Mouse (Mus musculus): ENCODE data around the gene Sgcd.

Gene Sgcd

DNA sequence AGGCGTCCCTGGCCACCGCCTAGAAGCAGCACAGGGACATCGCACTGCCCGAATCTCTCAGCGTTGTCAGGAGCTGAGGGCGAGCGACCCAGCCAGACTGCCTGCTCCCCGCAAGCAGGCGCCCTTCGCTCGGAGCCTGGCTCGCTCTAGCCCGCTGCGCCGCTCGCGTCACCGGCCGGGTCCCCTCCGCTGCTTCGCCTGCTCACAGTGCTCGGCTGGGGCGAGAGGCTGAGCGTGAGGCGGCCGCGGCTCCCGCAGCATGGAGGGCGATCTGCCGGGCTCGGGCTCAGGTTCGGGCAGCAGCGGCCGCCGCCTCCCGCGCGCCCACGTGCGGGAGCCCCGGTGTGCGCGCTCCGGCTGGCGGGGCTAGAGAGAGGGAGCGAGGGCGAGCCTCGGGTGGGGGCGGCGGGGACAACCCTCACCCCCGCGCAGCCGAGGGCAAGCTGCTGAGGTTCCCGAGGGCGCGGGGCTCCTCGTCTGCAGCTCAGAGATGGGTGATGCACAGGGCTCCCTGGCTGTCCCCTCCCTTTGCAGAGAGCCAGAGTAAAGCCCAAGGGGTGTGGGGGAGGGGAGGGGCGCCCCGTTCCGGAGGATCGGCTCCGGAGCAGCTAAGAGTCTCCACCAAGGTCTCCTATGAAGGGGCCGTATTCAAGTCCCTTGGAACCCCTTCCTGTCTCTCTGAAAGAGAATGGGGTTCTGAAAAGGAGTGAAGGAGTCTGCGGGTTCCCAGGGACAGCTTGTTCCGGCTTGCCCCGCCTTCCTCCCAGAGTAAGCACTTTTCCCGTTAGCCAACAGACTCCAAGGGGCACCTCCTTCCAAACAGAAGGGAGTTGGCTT lies at the start of gene Sgcd:
Gene Sgcd (minus strand): TSS at position 273 of the 837 bp plus-strand sequence.
- peak; percentile 8 for DNase-seq (ENCODE audit: low spot score)

- DNase-seq (ENCODE audit: low spot score), result no peak
Observed at GRCm38 (mm10) chr11:48038051-48038450, 49.3 kb upstream of the Sgcd start.

DNA sequence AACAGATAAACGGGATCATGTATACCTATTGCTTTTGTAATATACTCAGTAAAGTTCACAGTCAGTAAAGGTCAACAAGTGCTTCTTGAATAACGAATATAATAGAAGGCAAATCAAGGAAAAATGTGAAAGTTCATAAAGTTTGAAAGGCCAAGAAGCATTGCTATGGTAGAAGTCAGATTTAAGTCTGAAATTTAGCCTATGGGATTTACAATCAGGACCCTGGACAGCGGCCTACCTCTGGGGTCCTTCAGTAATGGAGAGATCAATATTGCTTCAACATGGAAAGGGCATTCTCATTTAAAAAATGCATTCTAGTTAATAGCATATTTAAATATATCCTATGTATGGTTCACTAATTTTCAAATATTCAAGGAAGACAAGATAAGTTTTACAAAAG lies 24.1 kb upstream of the Sgcd start:
- DNase-seq (ENCODE audit: low spot score), result no peak

DNA sequence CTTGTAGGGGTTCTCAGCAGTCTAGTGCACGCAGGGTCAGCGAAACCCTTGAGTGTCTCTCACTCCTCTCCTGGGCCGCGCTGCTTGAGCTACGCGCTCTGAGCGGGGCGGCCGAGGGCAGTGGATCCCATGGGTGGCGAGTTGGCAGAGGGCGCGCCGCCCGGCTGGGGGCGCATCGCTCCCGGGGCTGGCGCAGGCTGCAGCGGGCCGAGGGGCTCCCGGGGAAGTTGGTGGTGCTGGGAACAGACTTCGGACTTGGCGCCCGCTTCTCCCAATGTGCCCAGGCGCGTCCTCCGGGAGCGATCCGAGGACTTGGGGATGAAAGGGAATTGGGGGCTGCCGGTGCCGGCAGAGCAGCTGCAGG lies 454 bp downstream of the Sgcd start:
- no peak for DNase-seq (ENCODE audit: low spot score)

DNA sequence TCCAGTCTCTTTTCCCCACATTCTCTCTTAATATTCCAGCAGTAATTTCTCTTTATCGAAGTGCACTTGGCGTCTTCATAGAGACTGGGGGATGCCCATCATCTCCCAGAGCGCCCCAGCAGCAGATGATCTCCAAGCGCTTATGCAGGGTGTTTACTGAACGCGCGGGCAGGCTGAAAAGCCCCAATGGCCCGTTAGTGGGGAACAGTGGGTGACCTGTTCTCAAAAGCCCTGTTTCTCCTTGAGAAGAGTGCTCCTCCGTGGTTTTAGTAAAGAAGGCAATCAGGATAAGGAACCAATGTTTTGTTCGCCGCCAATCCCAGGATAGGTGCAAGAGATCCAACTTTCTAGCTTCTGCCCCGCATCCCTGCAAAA lies 889 bp downstream of the Sgcd start:
- no peak for DNase-seq (ENCODE audit: low spot score)

DNA sequence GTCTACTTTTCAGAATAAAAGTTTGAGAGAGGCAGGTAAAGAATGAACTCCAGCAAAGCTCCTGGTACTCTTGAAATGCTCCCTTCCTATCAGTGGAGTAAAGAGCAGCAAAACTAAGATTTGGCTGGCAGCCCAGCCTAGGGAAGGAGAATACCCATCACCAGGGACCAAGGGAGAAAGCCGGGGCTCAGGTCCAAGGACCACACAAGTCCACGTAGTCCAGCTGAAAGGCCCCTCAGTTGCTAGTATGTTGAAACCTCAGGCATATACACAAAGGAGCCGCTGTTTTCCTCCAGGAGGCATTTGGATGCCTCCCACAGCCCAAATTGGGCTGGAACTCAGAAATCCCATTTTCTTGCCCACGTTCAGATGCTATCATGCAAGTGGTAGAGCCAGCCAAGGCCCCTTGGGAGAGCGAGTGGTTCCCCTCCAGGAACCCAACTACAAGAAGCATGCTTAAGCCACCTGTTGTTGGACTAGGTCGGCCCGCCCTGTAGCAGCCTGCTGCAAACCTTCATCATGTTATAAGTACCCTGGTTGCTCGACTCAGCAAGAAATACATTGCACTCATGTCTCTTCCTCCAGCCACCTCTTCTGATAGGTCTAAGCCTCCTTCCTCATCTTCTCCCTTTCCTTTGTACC lies 1.4 kb downstream of the Sgcd start:
- no peak for DNase-seq (ENCODE audit: low spot score)

DNA sequence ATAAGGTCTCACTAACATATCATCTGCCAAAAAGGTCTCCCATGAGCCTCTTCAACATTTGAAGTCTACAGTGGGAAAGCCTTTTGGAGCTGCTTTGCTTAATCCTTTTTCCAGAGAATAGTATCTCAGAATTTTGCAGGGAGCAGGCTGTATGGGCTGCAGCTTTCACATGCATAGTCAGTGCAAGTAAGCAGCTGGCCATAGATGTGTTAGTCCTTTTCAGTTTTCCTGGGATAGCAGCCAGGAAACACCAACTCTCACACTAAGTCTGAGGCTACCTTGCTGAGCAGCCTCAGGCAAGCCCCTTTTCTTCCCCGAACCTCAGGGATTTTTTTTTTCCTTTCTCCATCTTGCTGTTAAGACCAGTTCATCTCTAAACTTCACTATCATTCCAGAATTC lies 6.6 kb downstream of the Sgcd start:
- no peak for DNase-seq (ENCODE audit: low spot score)

DNA sequence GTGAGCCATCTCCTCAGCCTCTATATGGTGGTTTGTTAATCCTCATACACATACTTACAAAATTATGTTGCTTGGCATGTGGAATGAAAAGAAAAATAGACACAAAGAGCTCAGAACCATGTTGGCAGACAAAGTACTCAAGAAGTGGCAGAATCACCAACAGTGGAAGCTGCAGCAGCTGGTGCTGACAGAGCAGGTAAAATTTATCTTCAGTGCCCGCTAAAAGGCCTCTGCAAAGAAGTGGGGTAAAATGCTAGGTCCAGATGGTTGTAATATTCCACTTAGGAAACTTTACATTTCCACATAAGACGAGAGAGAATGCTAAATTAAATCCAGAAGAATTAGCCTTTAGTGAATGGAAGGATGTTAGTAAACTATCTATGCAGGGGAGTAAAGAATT lies 7.7 kb downstream of the Sgcd start:
- DNase-seq (ENCODE audit: low spot score), result no peak

GRCm38 (mm10) chr11:47953291-47953690 lies 35.5 kb downstream of the Sgcd start:
- DNase-seq (ENCODE audit: low spot score), result no peak

DNA sequence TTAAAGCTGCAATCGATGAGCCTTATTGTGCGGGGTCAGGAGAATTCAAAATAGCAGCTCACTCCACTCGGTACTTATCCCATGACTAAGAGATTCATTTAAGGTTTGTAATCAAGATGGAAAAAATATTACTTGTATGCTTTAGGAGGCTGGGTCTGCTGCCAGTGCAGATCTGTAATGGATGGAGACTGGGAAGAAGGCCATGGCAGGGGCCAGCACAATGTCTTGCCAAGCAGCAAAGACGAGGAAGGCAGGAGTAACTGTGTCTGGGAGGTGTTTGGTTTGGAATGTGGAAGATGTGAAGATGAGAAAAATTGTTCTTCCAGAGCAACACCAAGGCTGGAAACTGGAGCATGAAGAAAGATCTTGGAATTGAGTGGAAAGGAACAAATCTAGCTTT lies 36.4 kb downstream of the Sgcd start:
- no peak for DNase-seq (ENCODE audit: low spot score)

GRCm38 (mm10) chr11:47939795-47940194 lies 49.0 kb downstream of the Sgcd start:
- DNase-seq (ENCODE audit: low spot score), result no peak

DNA sequence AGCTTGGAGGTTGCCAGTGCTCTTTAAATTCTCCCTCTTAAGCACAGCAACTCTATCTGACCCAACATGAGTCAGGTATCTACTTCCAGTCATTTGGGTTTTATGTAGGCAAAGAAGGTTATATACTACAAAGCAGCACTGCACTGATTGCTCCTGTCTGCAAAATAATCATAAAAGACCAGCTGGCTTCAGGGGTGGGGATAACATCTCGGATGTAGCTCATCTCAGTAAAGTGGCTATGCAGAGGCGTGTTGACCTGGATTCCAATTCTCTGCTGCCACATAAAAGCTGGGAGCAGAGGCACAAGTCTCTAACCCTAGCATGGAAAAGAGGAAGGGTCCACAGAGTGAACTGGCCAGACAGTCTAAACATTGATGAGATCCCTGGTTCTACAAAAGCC lies 71.2 kb downstream of the Sgcd start:
- DNase-seq (ENCODE audit: low spot score), result no peak

DNA sequence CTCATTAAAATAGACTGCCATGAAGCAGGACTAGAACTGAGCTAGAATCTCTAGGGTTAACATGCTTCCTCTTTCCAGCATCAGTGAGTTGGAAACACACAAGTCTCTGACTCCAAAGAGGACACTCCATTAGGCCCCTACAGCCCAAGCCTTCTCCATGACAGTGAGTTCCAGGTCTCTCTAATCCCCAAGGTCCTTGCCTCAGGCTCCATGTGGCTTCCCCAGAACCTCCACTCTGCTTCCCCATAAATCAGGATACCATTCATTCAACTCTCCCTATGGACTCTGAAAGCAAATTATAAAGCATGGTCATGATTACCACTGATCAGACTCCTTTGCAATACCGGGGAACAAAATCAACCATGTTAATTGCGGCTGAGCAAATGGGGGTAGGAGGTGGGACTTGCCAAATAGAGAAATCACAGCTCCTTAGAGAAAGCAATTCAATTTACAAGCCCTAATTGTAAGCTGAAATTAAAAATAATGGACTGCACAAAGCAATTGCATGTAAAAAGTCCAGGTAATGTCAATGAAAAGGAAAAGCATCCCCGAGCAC lies 97.1 kb downstream of the Sgcd start:
- DNase-seq (ENCODE audit: low spot score), result no peak

GRCm38 (mm10) chr11:47890315-47890714 lies 98.5 kb downstream of the Sgcd start:
- peak; percentile 16 for DNase-seq (ENCODE audit: low spot score)

DNA sequence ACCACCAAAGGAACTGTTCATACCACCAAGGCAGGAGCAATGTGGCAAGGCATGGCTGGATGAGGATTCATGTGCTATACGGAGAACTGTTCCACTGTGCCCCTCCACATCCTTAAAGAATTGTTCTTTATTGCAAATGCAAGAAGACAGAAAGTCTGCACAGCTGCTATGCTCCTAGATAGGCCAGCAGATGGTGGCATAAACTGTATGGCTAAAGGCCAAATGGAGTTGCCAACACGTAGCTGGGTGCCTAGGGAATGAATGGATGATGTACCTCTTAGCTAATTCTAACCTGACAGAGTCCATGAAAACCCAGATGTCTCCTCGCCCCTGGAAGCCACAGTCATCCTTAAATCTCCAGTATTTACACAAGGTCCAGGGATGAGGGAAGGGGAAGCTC lies 103.5 kb downstream of the Sgcd start:
- DNase-seq (ENCODE audit: low spot score), result peak; percentile 20

- peak; percentile 10 for DNase-seq (ENCODE audit: low spot score)
Observed at GRCm38 (mm10) chr11:47883545-47883944, 105.2 kb downstream of the Sgcd start.

GRCm38 (mm10) chr11:47876633-47877170 lies 112.1 kb downstream of the Sgcd start:
- no peak for DNase-seq (ENCODE audit: low spot score)

DNA sequence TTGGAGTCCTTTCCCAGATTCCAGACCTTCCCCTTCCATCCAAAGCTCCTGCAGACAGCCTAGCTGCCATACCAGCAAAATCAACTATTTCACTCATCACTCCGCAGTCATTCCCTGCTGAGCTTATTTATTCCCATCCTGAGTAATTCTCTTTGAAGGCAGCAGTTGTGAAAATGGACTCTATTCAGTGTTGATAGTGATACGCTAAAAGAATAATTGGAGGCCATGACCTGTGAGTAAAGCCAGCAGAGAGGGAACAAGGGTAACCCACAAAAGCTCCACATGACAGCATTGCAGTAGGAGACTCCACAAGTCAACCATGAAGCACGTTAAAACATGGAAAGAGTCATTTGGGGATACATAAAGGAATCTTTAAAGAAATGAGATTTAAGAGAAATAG lies 142.9 kb downstream of the Sgcd start:
- DNase-seq (ENCODE audit: low spot score), result no peak

DNA sequence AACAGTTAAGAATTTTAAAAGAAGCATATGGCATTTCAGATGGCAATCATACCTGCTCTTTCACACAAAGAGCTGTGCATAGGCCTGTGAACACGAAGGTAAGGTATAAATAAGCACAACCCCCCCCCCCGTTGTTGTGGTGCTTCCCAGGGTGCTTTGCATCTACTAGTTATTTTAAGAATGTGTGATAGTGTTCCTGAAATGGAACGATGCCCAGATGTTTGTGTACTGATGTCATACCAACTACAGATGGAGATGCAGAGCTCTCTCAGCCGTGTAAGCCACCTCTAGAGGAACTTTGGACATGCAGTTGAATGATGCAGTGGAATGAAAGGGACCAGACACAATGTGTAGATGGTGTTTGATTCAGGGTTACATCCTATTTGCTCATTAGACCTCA lies 155.5 kb downstream of the Sgcd start:
- DNase-seq (ENCODE audit: low spot score), result no peak

GRCm38 (mm10) chr11:47810307-47810706 lies 178.5 kb downstream of the Sgcd start:
- DNase-seq (ENCODE audit: low spot score), result no peak

DNA sequence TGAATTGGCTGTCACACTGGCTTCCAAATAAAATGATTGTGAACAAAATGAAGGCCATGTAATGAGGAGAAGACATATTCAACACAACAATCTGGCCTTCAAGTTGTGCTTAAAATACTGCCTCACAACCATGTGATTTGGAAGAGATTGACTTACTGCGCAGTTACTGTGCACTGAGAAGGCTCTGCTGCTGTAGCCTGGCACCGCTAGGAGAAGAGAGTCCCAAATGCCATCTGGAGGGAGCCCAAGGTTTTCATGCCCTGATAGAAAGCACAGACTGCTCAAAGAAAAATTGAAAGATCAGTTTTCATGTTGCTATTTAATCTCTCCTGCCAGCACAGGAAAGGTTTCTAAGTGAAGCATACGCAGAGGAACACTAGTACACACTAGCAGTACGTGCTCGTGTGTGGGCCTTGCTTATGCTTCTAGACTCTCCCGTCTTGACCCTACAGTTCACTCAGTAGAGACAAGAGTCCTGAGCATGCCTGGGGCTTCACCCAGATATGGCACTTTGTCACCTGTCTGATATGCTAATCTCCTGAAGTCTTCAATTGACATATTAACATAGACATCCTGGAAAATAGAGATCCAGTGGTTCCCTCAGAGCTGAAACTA lies 184.6 kb downstream of the Sgcd start:
- DNase-seq (ENCODE audit: low spot score), result no peak

DNA sequence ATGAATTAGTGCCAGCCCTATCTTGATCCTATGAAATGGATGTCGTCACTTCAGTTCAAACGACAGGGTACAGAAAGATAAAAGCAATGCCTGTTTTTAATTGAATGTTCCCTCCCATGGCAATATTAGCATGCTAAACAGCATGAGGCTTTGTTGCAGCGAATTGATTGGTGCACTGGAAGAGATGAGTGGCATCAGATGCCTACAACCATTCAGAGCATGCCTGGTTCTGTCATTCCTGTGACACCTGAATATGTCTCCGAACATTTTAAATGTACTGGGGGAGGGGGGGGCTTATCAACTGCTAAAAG lies 210.9 kb downstream of the Sgcd start:
- DNase-seq (ENCODE audit: low spot score), result no peak

All from layer of hippocampus, adult 9-10 months (tissue).